Mouse (Mus musculus): ENCODE data around the gene Entpd8. TPM values are rescaled to one million over a fixed set of nuclear protein-coding genes. Genes with fewer than 3 reads are reported as not detected.

Gene Entpd8
- polyA plus RNA-seq, 1 experiment from 2014 or later: 14.3 TPM

DNA sequence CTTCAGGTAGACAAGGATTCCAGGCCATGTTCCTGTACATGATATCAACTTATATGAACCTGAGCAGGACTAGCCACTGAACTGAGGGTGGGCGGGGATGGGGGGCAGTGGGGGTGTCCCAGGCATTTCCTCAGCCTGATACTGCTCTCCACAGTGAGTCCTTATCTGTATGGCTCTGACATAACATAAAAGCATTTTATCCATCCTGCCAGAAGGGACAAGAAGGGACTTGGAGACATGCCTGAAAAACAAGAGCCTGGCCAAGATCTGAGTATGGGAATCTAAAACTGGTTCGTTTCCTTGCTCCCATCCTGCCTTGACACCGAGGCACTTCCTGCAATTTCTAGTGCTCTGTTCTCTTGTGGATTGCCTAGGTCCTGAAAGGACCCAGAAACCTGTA, 25.9 kb downstream of the Entpd8 start:
- no peak overlapping the region for H3K9ac ChIP-seq (ENCODE audit: low read depth, low read length)
- H3K27ac ChIP-seq (ENCODE audit: low read length): no peak overlapping the region
- H3K4me2 ChIP-seq (ENCODE audit: low read depth, low read length): no peak overlapping the region
- no peak overlapping the region for H3K4me3 ChIP-seq (ENCODE audit: low read length)
- H3K36me3 ChIP-seq (ENCODE audit: control insufficient read depth, insufficient read depth, low read length): no peaks in the 10 kb centered on the region
- peaks cover 4% of the 10 kb centered on the region; the same call in 1 of the 2 replicates for H3K4me1 ChIP-seq (ENCODE audit: control insufficient read depth, insufficient read depth, low read length)
- WGBS: 66% methylated on average over 3 of the region's 3 CpGs
- no peaks in the 10 kb centered on the region for H3K27me3 ChIP-seq (replicated peaks; ENCODE audit: control insufficient read depth, insufficient read depth, low read length)
- H3K9me3 ChIP-seq (ENCODE audit: control insufficient read depth, low read length): no peaks in the 10 kb centered on the region
- ATAC-seq: 0 out of 2 replicates have a peak, but pooled peaks have one; percentile 13

DNA sequence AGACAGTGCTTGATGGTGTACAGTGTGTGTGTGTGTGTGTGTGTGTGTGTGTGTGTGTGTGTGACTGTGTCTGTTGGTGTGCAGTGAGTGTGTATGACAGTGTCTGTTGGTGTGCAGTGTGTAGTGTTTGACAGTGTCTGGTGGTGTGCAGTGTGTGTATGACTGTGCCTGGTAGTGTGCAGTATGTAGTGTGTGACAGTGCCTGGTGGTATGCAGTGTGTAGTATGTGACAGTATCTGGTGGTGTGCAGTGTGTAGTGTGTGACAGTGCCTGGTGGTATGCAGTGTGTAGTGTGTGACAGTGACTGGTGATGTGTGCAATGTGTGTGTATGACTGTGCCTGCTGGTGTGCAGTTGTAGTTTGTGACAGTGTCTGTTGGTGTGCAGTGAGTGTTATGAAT, 29.4 kb downstream of the Entpd8 start:
- Histone ChIP-seq H3K9ac (ENCODE audit: low read depth, low read length) (no peak overlapping the region), H3K27ac (ENCODE audit: low read length) (no peak overlapping the region), H3K27me3 (replicated peaks; ENCODE audit: control insufficient read depth, insufficient read depth, low read length) (no peaks in the 10 kb centered on the region), H3K4me3 (ENCODE audit: low read length) (no peak overlapping the region), H3K4me1 (ENCODE audit: control insufficient read depth, insufficient read depth, low read length) (peaks cover 5% of the 10 kb centered on the region; the same call in 1 of the 2 replicates), H3K4me2 (ENCODE audit: low read depth, low read length) (no peak overlapping the region), H3K9me3 (ENCODE audit: control insufficient read depth, low read length) (no peaks in the 10 kb centered on the region), H3K36me3 (ENCODE audit: control insufficient read depth, insufficient read depth, low read length) (no peaks in the 10 kb centered on the region)
- no peak for ATAC-seq

- peak overlapping the region; percentile 42; the same call in 1 of the 2 replicates for H3K27ac ChIP-seq (ENCODE audit: low read length)
- no peaks in the 10 kb centered on the region for H3K27me3 ChIP-seq (replicated peaks; ENCODE audit: control insufficient read depth, insufficient read depth, low read length)
- no peak overlapping the region for H3K9ac ChIP-seq (ENCODE audit: low read depth, low read length)
- peaks cover 5% of the 10 kb centered on the region; the same call in 1 of the 2 replicates for H3K4me1 ChIP-seq (ENCODE audit: control insufficient read depth, insufficient read depth, low read length)
- H3K36me3 ChIP-seq (ENCODE audit: control insufficient read depth, insufficient read depth, low read length): no peaks in the 10 kb centered on the region
- no peak overlapping the region for H3K4me3 ChIP-seq (ENCODE audit: low read length)
- H3K9me3 ChIP-seq (ENCODE audit: control insufficient read depth, low read length): no peaks in the 10 kb centered on the region
- peak; percentile 49 for ATAC-seq
- H3K4me2 ChIP-seq (ENCODE audit: low read depth, low read length): no peak overlapping the region
Observed at GRCm38 (mm10) chr2:25110505-25111183, 30.5 kb downstream of the Entpd8 start.

GRCm38 (mm10) chr2:25111184-25111791, 31.2 kb downstream of the Entpd8 start:
- H3K4me3 ChIP-seq (ENCODE audit: low read length): no peak overlapping the region
- ATAC-seq: peak; percentile 47
- H3K27ac ChIP-seq (ENCODE audit: low read length): peak overlapping the region; percentile 42
- H3K27me3 ChIP-seq (replicated peaks; ENCODE audit: control insufficient read depth, insufficient read depth, low read length): no peaks in the 10 kb centered on the region
- no peak overlapping the region for H3K4me2 ChIP-seq (ENCODE audit: low read depth, low read length)
- peaks cover 5% of the 10 kb centered on the region; the same call in 1 of the 2 replicates for H3K4me1 ChIP-seq (ENCODE audit: control insufficient read depth, insufficient read depth, low read length)
- no peak overlapping the region for H3K9ac ChIP-seq (ENCODE audit: low read depth, low read length)
- no peaks in the 10 kb centered on the region for H3K36me3 ChIP-seq (ENCODE audit: control insufficient read depth, insufficient read depth, low read length)
- WGBS: 61% methylated on average over 9 of the region's 9 CpGs
- H3K9me3 ChIP-seq (ENCODE audit: control insufficient read depth, low read length): no peaks in the 10 kb centered on the region

DNA sequence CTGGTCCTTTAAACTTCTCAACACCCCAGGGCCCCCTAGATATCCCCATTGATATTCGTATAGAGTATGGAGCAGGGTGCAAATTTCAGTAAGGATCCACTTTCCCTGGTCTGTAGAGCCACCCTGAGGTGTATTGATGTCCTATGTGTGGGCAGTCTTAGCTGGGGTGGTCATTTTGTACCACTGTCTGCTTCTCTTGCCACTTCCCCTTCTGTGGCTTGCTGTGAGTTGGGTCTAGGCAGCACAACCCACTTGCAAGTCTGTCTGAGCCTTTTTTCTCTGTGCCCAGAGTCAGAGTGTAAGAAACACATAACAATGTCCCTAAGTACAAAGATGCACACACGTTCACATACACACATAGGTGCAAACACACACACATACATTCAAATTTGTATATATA, 34.2 kb downstream of the Entpd8 start:
- Histone ChIP-seq H3K9ac (ENCODE audit: low read depth, low read length) (no peak overlapping the region), H3K9me3 (ENCODE audit: control insufficient read depth, low read length) (no peaks in the 10 kb centered on the region), H3K36me3 (ENCODE audit: control insufficient read depth, insufficient read depth, low read length) (no peaks in the 10 kb centered on the region), H3K27me3 (replicated peaks; ENCODE audit: control insufficient read depth, insufficient read depth, low read length) (no peaks in the 10 kb centered on the region), H3K4me2 (ENCODE audit: low read depth, low read length) (no peak overlapping the region), H3K27ac (ENCODE audit: low read length) (no peak overlapping the region), H3K4me3 (ENCODE audit: low read length) (no peak overlapping the region), H3K4me1 (ENCODE audit: control insufficient read depth, insufficient read depth, low read length) (peaks cover 5% of the 10 kb centered on the region; the same call in 1 of the 2 replicates)
- no peak for ATAC-seq
- WGBS: 72% methylated on average over 2 of the region's 2 CpGs

DNA sequence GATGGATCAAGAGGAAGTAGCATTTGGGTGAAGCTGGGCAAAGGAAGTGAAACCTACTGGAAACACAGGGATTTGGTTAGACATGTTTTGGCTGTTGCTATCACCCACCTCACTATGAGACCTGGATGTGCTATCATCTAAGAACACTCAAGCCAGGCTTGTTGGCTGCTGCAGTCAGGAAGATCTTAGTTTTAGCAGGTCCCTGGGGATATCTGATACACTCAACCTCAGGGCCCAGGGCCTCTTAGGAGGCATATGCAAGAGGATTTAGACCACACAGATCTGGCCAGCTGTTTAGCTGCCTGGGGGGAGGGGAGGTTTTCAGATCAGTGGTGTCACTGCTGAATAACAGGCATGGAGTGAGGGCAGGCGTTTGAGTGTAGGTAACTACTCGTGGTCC, 35.3 kb downstream of the Entpd8 start:
- H3K36me3 ChIP-seq (ENCODE audit: control insufficient read depth, insufficient read depth, low read length): no peaks in the 10 kb centered on the region
- no peaks in the 10 kb centered on the region for H3K9me3 ChIP-seq (ENCODE audit: control insufficient read depth, low read length)
- ATAC-seq: no peak
- 63% methylated on average over 2 of the region's 2 CpGs for WGBS
- H3K27ac ChIP-seq (ENCODE audit: low read length): no peak overlapping the region
- H3K4me3 ChIP-seq (ENCODE audit: low read length): no peak overlapping the region
- H3K27me3 ChIP-seq (replicated peaks; ENCODE audit: control insufficient read depth, insufficient read depth, low read length): no peaks in the 10 kb centered on the region
- H3K4me2 ChIP-seq (ENCODE audit: low read depth, low read length): no peak overlapping the region
- H3K9ac ChIP-seq (ENCODE audit: low read depth, low read length): no peak overlapping the region
- H3K4me1 ChIP-seq (ENCODE audit: control insufficient read depth, insufficient read depth, low read length): peaks cover 5% of the 10 kb centered on the region; the same call in 1 of the 2 replicates

- no peak overlapping the region for H3K27ac ChIP-seq (ENCODE audit: low read length)
- H3K9ac ChIP-seq (ENCODE audit: low read depth, low read length): no peak overlapping the region
- no peak for ATAC-seq
- no peaks in the 10 kb centered on the region for H3K9me3 ChIP-seq (ENCODE audit: control insufficient read depth, low read length)
- 78% methylated on average over 7 of the region's 7 CpGs for WGBS
- no peak overlapping the region for H3K4me3 ChIP-seq (ENCODE audit: low read length)
- no peak overlapping the region for H3K4me2 ChIP-seq (ENCODE audit: low read depth, low read length)
- H3K27me3 ChIP-seq (replicated peaks; ENCODE audit: control insufficient read depth, insufficient read depth, low read length): no peaks in the 10 kb centered on the region
- peaks cover 7% of the 10 kb centered on the region; the same call in 1 of the 2 replicates for H3K4me1 ChIP-seq (ENCODE audit: control insufficient read depth, insufficient read depth, low read length)
- no peaks in the 10 kb centered on the region for H3K36me3 ChIP-seq (ENCODE audit: control insufficient read depth, insufficient read depth, low read length)
Observed at GRCm38 (mm10) chr2:25120963-25121362, 40.9 kb downstream of the Entpd8 start.

GRCm38 (mm10) chr2:25122666-25123065, 42.6 kb downstream of the Entpd8 start:
- Histone ChIP-seq H3K27me3 (replicated peaks; ENCODE audit: control insufficient read depth, insufficient read depth, low read length) (no peaks in the 10 kb centered on the region), H3K36me3 (ENCODE audit: control insufficient read depth, insufficient read depth, low read length) (no peaks in the 10 kb centered on the region), H3K9ac (ENCODE audit: low read depth, low read length) (no peak overlapping the region), H3K27ac (ENCODE audit: low read length) (no peak overlapping the region), H3K4me3 (ENCODE audit: low read length) (no peak overlapping the region), H3K4me1 (ENCODE audit: control insufficient read depth, insufficient read depth, low read length) (peaks cover 15% of the 10 kb centered on the region), H3K9me3 (ENCODE audit: control insufficient read depth, low read length) (no peaks in the 10 kb centered on the region), H3K4me2 (ENCODE audit: low read depth, low read length) (no peak overlapping the region)
- WGBS: 62% methylated on average over 2 of the region's 2 CpGs
- ATAC-seq: no peak

DNA sequence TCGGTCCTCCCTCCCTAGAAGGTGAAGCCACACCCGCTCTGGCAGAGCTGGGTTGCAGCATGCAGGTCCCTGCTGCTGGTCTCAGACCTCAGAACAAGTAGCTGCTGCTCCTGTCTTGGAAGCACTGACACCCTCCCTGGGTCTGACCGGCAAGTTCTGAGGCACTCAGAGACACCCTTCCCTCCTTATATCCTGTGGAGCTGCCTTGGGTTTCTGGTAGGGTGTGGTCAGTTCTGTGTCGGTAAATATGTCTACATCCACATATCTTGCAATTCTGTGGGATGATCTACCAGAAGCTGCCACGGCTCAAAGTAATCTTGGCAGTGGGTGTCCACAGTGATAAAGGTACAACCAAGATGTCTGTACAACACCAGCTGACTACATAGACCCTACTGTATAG, 43.4 kb downstream of the Entpd8 start:
- H3K9me3 ChIP-seq (ENCODE audit: control insufficient read depth, low read length): no peaks in the 10 kb centered on the region
- WGBS: 58% methylated on average over 5 of the region's 5 CpGs

More for the DNA sequence above, 43.4 kb downstream of the Entpd8 start:
- Histone ChIP-seq H3K27ac (ENCODE audit: low read length) (no peak overlapping the region), H3K9ac (ENCODE audit: low read depth, low read length) (no peak overlapping the region), H3K4me3 (ENCODE audit: low read length) (no peak overlapping the region), H3K4me2 (ENCODE audit: low read depth, low read length) (no peak overlapping the region), H3K27me3 (replicated peaks; ENCODE audit: control insufficient read depth, insufficient read depth, low read length) (no peaks in the 10 kb centered on the region), H3K4me1 (ENCODE audit: control insufficient read depth, insufficient read depth, low read length) (peaks cover 18% of the 10 kb centered on the region), H3K36me3 (ENCODE audit: control insufficient read depth, insufficient read depth, low read length) (no peaks in the 10 kb centered on the region)
- no peak for ATAC-seq
